Mouse (Mus musculus): Measurements from ENCODE around the gene Slc16a13.

DNA sequence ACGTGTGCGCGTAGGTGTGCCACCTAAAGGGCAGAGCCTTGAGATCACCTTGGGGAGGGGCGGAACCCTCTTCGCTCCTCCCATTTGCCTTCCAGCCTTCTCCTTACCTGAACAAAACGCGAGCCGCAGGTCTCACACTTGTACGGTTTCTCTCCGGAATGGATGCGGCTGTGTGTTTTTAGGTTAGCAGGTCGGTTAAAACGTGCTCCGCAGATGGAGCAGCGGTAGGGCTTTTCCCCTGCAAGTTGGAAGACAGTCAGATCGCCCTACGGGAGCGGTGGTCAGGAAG, 5.7 kb upstream of the Slc16a13 start:
- TF ChIP-seq FLI1 (IDR thresholded peaks at IDR 0.05; ENCODE audit: low read length) (no peak), GATA1 (IDR thresholded peaks at IDR 0.05; ENCODE audit: borderline replicate concordance, low read length) (no peak)

Measured in megakaryocyte, embryonic 14.5 days (primary cell).